Comparison of ENCODE assay signal across 7 mouse cellular contexts in the genomic region with DNA sequence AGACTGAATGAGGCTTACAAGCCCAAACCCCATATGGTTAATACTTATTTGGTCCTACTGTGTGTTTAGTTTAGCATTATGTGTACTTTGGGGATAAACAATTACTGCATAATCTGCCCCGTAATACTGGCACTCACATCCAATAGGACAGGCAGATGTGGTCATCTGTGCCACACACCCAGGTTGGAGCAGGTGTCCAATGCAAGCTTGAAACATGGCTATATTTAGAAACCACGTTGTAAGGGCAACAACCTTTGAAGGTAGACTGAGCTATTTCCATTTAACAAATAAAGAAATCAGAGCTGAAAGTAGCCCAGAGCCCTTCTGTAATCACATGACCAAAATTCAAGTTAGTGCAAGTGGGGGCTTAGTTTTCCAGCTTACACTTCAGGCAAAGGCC.
"Had no signal": no experiment of that assay in that cellular context is flagged by ENCODE, and none has a peak within 500 bp of the region (broad histone marks: within the 10 kb centered on the region; RNA-seq: fewer than 3 reads in every experiment).

No protein-coding gene starts in this region.

- H3K27me3 ChIP-seq: midbrain, embryonic 13.5 days; stomach, embryonic 15.5 days had no signal

- DNase-seq: lung, adult 2 months; lung, postnatal 36 days; right cerebral cortex, postnatal 14 days; thymus, postnatal 36 days had no signal

- H3K4me3 ChIP-seq: midbrain, embryonic 13.5 days; stomach, embryonic 15.5 days had no signal

- H3K27ac ChIP-seq: liver, embryonic 14.5 days; midbrain, embryonic 13.5 days; stomach, embryonic 15.5 days had no signal

- H3K9ac ChIP-seq: liver, embryonic 14.5 days; midbrain, embryonic 13.5 days; stomach, embryonic 15.5 days had no signal

- H3K36me3 ChIP-seq: midbrain, embryonic 13.5 days; stomach, embryonic 15.5 days had no signal

- H3K9me3 ChIP-seq: midbrain, embryonic 13.5 days; stomach, embryonic 15.5 days had no signal

- ATAC-seq: midbrain, embryonic 13.5 days had no signal

- H3K4me2 ChIP-seq: midbrain, embryonic 13.5 days; stomach, embryonic 15.5 days had no signal
